Mouse (Mus musculus) spleen, adult 2 months (tissue): ENCODE results near the gene Cacna1c.

Experiments used
- CTCF ChIP-seq: fragments of 200-500 bp; IDR thresholded peaks from 2 replicates; pipeline ENCODE4 v1.5.1; 2011; ENCODE audit warnings: mild to moderate bottlenecking, inconsistent platforms; ENCODE audit not compliant: insufficient read depth, insufficient read length, insufficient replicate concordance; ENCODE audit errors: extremely low read depth
- POLR2A ChIP-seq: fragments of 200-500 bp; IDR thresholded peaks from 2 replicates; pipeline ENCODE4 v1.6.1; 2011; ENCODE audit warnings: low read depth, low read length, inconsistent platforms

DNA sequence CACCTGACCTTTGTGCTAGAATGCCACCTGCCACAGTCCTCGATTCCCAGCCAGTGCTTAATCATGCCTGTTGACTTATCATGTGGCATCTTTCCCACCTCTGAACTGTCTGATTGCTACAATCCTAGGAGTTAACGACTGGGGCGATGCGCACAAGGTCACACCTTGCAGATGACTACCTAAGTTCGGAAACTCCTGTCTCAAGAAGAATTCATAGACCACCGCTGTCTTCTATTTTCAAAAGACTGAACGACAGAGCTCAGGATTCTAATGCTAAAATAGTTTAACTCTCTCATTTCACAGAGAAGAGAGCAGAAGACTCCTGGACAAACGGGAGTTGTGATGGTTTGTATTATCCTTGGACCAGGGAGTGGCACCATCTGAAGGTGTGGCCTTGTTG is 426.4 kb downstream of the Cacna1c start:
- TF ChIP-seq CTCF, result no peak
- no peak for TF ChIP-seq POLR2A
